Mouse (Mus musculus) duodenum, adult 2 months (tissue): ENCODE data around the gene Ankrd28. TPM values are rescaled to one million over a fixed set of nuclear protein-coding genes. Genes with fewer than 3 reads are reported as not detected.

Experiments used
- polyA plus RNA-seq: library from polyadenylated mRNA; depleted of rRNA; stranded (reverse); fragments of >200 nt; gene quantifications from 2 replicates; pipeline ENCODE4 v1.2.3, GENCODE M21; 2012; ENCODE audit warnings: low replicate concordance; rRNA removed

Gene Ankrd28
- polyA plus RNA-seq: 0.92 and 2.8 TPM in 2 replicates

DNA sequence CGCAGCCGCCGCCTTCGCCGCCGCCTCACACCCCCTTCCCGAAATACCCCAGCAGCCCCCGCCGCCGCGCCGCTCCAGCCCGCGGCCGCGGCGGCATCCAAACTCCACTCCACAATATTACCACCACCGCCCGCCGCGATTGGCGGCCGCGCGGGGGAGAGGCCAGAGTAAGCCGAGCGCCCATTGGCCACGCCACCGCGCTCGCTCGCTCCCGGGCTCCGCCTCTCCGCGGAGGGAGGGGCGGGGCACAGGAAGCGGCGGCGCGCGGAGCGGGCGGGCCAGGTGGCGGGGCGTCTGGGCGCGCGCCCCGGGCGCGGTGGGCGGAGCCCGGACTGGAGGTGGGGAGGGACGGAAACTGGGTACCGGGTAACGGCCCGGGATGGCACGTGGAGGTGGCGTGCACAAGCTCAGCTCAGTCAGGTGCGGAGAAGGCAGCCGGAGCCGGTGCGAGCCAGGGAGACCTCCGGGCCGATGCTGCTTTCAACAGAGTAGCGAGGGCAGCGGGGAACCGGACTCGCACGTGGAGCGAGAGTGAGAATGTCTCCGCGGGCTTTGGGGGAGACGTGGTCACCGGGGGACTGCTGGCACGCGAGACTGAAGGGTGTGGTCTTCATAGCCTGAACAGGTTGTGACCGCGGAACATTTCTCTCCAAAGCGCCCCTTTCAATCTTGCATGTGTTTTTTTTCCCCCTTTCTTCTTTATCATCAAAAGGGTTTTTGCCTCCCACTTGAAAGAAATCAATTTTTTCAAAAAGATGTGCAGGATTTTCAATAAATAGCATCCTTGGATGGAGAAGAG is at the start of gene Ankrd28:
Ankrd28 (minus strand) TSS at position 81 of the 799 bp plus-strand sequence.

Other genes with a start within 250 kb of the Ankrd28 start
- 0.37 and 0.59 TPM in 2 replicates for gene Colq, start 239.3 kb downstream of the Ankrd28 start, polyA plus RNA-seq
- not detected in 2 replicates for gene Gm49387, start 189.8 kb downstream of the Ankrd28 start, polyA plus RNA-seq
- gene Btd, start 189.6 kb downstream of the Ankrd28 start, polyA plus RNA-seq: 19.0 and 23.2 TPM in 2 replicates
- gene Hacl1, start 189.4 kb downstream of the Ankrd28 start, polyA plus RNA-seq: 2.9 and 5.8 TPM in 2 replicates
- 0.83 and 1.2 TPM in 2 replicates for gene Galnt15, start 198.3 kb upstream of the Ankrd28 start, polyA plus RNA-seq